Mouse (Mus musculus) brain, embryonic 14.5 days (tissue): ENCODE measurements at regions not wholly inside any gene's neighbourhood (a gene's known extent, or its start where the extent isn't known, plus 50 kb on each side); places are given as distances from the start of the nearest gene placed in this dataset.

Experiments used
- CTCF ChIP-seq: fragments of 200-500 bp; IDR thresholded peaks from 2 replicates; pipeline ENCODE4 v1.5.1; 2012; ENCODE audit warnings: inconsistent platforms, mild to moderate bottlenecking, moderate library complexity, borderline replicate concordance; ENCODE audit not compliant: insufficient read depth, insufficient read length; ENCODE audit errors: extremely low read depth
- POLR2A ChIP-seq: fragments of 200-500 bp; IDR thresholded peaks from 2 replicates; pipeline ENCODE4 v1.6.1; 2012; ENCODE audit warnings: mild to moderate bottlenecking, inconsistent platforms, borderline replicate concordance; ENCODE audit not compliant: poor library complexity, insufficient read depth, insufficient read length, severe bottlenecking; ENCODE audit errors: extremely low read depth

DNA sequence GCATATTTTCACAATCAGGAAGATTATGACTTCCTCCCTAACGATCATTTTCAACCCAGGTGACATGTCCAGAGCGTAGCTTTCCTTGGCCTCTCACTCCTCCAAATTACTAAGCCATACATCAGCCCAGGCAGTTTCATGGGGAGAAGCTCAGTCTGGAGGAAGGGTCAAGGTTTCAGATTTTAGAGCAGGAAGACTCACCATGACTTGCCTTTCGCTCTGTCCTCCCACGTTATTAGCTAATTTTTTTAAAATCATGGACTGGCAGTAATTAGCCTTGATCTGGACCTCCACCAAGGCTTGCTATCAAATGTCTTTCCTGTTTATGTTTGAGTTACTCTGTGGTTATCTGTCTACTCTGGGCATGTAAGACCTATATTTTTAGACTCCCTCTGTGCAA is 102.9 kb upstream of the Robo2 start:
- TF ChIP-seq CTCF = no peak
- TF ChIP-seq POLR2A = no peak
